Mouse (Mus musculus): Measurements from ENCODE around the gene Zrsr1.

DNA sequence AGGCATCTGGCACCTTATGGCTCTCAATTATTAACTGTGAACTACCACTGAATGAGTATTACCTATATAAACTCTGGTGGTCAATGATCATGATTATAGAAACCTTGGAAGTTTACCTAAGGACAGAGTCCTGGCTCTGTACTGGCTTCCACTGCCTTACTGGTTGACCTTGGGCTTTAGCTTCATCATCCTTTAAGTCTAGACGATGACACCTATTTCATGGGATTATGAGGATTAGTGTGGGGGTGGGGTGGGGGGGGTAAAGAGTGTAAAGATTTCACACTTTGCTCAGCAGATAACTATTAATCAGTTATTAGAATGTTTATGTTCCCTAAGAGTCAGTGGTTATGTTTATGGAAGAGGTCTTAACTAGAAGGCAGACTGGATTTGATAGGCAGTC lies 18.0 kb downstream of the Zrsr1 start:
- no peak for TF ChIP-seq GATA1 (IDR thresholded peaks at IDR 0.05; ENCODE audit: borderline replicate concordance, low read length)
- no peak for TF ChIP-seq FLI1 (IDR thresholded peaks at IDR 0.05; ENCODE audit: low read length)

Measured in megakaryocyte, embryonic 14.5 days (primary cell).